Mouse (Mus musculus) gonadal fat pad, adult 2 months (tissue): ENCODE measurements around the gene Ifngr1. TPM values are rescaled to one million over a fixed set of nuclear protein-coding genes. Genes with fewer than 3 reads are reported as not detected.

Source experiments
- DNase-seq: peaks from one replicate; pipeline ENCODE4 v3.0.0-alpha.2; 2012; ENCODE audit warnings: low read depth
- polyA plus RNA-seq: library from polyadenylated mRNA; depleted of rRNA; stranded (reverse); fragments of >200 nt; gene quantifications from 2 replicates; pipeline ENCODE4 v1.2.3, GENCODE M21; 2012; rRNA removed

Gene Ifngr1
- polyA plus RNA-seq, 1 experiment: 61.1 TPM

DNA sequence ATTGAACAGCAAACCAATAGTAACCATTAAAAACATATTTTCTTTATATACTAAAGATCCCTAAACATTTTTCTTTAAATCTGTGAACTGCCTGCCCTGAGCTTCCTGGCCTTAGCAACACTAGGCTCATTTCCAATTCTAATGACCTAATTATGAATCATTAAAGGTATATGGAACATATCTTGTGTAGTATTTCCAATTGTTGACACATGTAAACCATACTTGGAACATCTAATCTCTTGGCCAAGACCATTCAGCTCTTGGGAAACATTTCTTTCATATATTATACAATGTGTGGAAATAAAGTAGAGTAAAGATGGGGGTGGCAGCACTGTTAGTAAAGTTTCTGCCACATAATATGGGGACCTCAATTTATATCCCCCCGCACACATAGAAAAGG lies 47.9 kb downstream of the Ifngr1 start:
- peak; percentile 60 for DNase-seq

GRCm38 (mm10) chr10:19645119-19645518 lies 53.4 kb downstream of the Ifngr1 start:
- no peak for DNase-seq

DNA sequence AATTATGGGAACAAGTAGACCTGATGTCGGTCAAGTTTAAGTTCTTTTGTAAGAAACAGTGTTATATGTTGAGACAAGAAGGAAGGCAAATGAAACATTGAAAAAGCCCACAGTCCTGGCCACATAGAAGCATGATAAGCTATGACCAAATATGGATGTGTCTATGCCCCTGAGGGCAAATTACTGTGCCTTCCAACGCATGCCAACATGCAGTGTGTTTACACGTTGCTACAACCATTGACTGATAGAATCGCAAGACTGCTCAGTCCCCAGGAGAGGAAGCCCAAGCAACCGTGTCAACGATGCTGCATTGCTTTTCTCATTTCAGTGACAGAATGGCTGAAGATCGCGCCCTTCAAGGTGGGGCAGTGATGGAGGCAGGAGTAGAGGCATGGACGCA lies 65.7 kb downstream of the Ifngr1 start:
- no peak for DNase-seq

Other genes starting within 250 kb of the Ifngr1 start
- not detected in 2 replicates for gene Olig3, start 235.4 kb upstream of the Ifngr1 start, polyA plus RNA-seq
- gene Il22ra2, start 30.0 kb downstream of the Ifngr1 start, polyA plus RNA-seq: 0.81 and 0.92 TPM in 2 replicates
- 0.05 and 0.12 TPM in 2 replicates for gene Il20ra, start 120.6 kb downstream of the Ifngr1 start, polyA plus RNA-seq